Mouse (Mus musculus) hindbrain, embryonic 16.5 days (tissue): ENCODE measurements around the gene Atp6v1c2. TPM values are rescaled to one million over a fixed set of nuclear protein-coding genes. Genes with fewer than 3 reads are reported as not detected.

Experiments used
- ATAC-seq: fragments of 200-750 bp; cut with Nextera tagmentation; 2 replicates; pipeline ENCODE4 v1.8.0; 2017; ENCODE audit warnings: moderate TSS enrichment, moderate library complexity
- H3K27ac ChIP-seq: fragments of 300-500 bp; sonication (generic); 2 replicates; pipeline ENCODE4 v1.5.1; 2014; ENCODE audit warnings: low read depth, mild to moderate bottlenecking, control low read depth, low read length, moderate library complexity
- H3K27me3 ChIP-seq: fragments of 300-500 bp; sonication (generic); replicated peaks from 2 replicates; pipeline ENCODE4 v1.6.1; 2014; ENCODE audit warnings: low read length; ENCODE audit not compliant: control insufficient read depth, insufficient read depth
- H3K36me3 ChIP-seq: fragments of 300-500 bp; sonication (generic); 2 replicates; pipeline ENCODE4 v1.6.1; 2014; ENCODE audit warnings: mild to moderate bottlenecking, low read length, moderate library complexity, mixed read lengths; ENCODE audit not compliant: control insufficient read depth, insufficient read depth
- H3K4me1 ChIP-seq: fragments of 300-500 bp; sonication (generic); 2 replicates; pipeline ENCODE4 v1.6.1; 2014; ENCODE audit warnings: low read depth, low read length; ENCODE audit not compliant: control insufficient read depth, insufficient read depth
- H3K4me2 ChIP-seq: fragments of 300-500 bp; sonication (generic); 2 replicates; pipeline ENCODE4 v1.6.1; 2014; ENCODE audit warnings: mild to moderate bottlenecking, low read length, control low read depth, moderate library complexity
- H3K4me3 ChIP-seq: fragments of 300-500 bp; sonication (generic); 2 replicates; pipeline ENCODE4 v1.5.1; 2014; ENCODE audit warnings: mild to moderate bottlenecking, low read length, control low read depth, moderate library complexity
- H3K9ac ChIP-seq: fragments of 300-500 bp; sonication (generic); 2 replicates; pipeline ENCODE4 v1.6.1; 2014; ENCODE audit warnings: low read depth, mild to moderate bottlenecking, control low read depth, low read length, moderate library complexity
- H3K9me3 ChIP-seq: fragments of 300-500 bp; sonication (generic); 2 replicates; pipeline ENCODE4 v1.6.1; 2014; ENCODE audit warnings: mild to moderate bottlenecking, low read length, moderate library complexity; ENCODE audit not compliant: control insufficient read depth
- WGBS: fragments of 180-500 bp; shearing (Covaris S2); extraction: QIAGEN DNeasy Blood & Tissue Kit; methylation state at CpG from one replicate; pipeline ENCODE4 v1.1.7; 2014; 5-methylcytosine and 5-hydroxymethylcytosine counted together
- polyA plus RNA-seq: library from polyadenylated mRNA; unstranded; fragments of >200 nt; fragmentation: Nextera tagmentation; extraction: Ambion mirVana; gene quantifications from 2 replicates; pipeline ENCODE4 v1.2.1, GENCODE M21; 2015

Gene Atp6v1c2
- polyA plus RNA-seq, 1 experiment from 2014 or later, result 0.76 TPM

DNA sequence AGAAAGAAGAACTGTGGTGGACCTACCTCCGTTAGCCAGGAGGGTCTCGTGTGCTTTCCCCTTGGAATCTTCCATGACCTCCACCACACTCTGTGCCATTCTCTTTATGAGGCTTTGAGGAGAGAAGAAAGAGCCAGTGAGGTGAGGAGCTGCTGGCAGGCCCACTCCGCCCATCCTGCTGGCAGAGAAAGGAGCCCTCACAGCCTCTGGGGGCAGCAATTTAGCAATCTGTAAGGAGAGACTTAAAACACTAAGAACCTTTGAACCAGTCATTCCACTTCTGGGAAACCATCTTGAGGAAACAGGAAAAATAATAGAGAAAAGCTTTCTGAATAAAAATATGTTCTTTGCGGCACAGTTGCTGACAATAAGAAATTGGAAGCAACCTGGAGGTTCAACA, 20.9 kb downstream of the Atp6v1c2 start:
- Histone ChIP-seq H3K9ac (no peak overlapping the region), H3K4me3 (no peak overlapping the region), H3K4me2 (no peak overlapping the region), H3K9me3 (no peaks in the 10 kb centered on the region), H3K27ac (no peak overlapping the region), H3K36me3 (no peaks in the 10 kb centered on the region), H3K4me1 (no peaks in the 10 kb centered on the region), H3K27me3 (no peaks in the 10 kb centered on the region)
- ATAC-seq, result no peak
- WGBS, result 46% methylated on average over 4 of the region's 4 CpGs

DNA sequence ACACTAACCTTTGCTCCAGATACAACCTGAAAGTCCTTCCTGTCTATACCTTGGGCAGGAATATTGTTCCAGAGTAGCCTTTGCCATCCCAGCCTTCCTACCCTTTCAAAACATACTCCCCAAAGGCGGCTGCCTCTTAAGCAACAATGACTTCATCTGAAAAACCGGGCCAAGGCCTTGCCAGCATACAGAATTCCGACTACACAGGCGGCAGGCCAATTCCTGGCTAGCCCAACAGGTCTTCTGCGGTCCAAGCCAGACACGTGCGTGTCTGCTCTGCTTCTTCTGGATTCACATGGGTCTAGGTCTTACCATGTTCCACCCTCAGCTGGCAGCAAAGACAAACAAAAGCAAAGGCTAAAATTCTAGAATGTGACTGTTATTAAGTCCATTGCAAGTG, 23.7 kb downstream of the Atp6v1c2 start:
- no peak overlapping the region for H3K27ac ChIP-seq
- H3K9ac ChIP-seq, result no peak overlapping the region
- no peaks in the 10 kb centered on the region for H3K36me3 ChIP-seq
- H3K4me2 ChIP-seq, result no peak overlapping the region
- no peaks in the 10 kb centered on the region for H3K27me3 ChIP-seq
- no peak overlapping the region for H3K4me3 ChIP-seq
- no peaks in the 10 kb centered on the region for H3K9me3 ChIP-seq
- WGBS, result 84% methylated on average over 7 of the region's 7 CpGs
- no peak for ATAC-seq
- H3K4me1 ChIP-seq, result no peaks in the 10 kb centered on the region

DNA sequence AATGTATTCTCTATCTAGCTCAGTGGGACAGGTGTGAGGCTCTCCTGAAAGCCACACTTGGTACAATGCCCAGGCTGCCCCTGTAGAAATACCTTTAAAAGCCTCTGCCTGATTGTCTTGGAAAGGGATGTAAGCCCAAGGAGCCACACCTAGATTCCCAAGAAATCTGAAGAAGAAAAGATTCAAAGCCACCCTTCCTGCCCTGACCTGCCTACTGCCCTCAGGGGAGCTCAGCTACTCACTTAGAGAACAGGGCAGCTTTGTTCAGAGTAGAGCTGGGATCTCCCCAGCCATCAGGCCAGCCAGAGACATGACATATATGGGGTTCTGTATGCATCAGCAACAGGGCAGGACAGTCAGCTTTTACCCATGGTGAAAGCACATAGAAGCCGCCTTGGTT, 29.3 kb downstream of the Atp6v1c2 start:
- no peak for ATAC-seq
- no peak overlapping the region for H3K4me2 ChIP-seq
- WGBS, result 91% methylated on average over 1 of the region's 1 CpGs

DNA sequence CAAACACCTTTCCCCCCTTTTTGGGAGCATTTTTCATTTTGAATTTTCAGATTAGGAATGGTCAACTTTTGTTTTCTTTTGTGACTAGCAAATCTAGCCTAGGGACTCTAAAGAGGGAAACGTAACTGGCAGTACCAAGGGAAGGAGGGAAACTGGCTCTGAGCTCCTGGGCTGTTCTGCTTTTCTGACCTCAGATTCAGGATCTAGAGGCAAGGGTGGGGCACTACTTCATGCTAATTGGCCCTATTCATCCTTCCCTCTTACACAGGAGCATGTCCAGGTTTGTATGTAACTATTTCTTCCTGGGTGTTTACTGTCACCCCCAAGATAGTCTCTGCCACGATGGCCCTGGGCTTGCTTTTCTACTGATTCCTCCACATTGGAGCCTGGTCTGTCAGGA, 32.3 kb downstream of the Atp6v1c2 start:
- Histone ChIP-seq H3K27ac (no peak overlapping the region), H3K4me1 (no peaks in the 10 kb centered on the region), H3K27me3 (no peaks in the 10 kb centered on the region), H3K9ac (no peak overlapping the region), H3K9me3 (no peaks in the 10 kb centered on the region), H3K36me3 (no peaks in the 10 kb centered on the region), H3K4me2 (no peak overlapping the region), H3K4me3 (no peak overlapping the region)
- 65% methylated on average over 2 of the region's 2 CpGs for WGBS
- ATAC-seq, result no peak

More for the DNA sequence above, 29.3 kb downstream of the Atp6v1c2 start:
- H3K27me3 ChIP-seq, result no peaks in the 10 kb centered on the region
- H3K9me3 ChIP-seq, result no peaks in the 10 kb centered on the region
- no peaks in the 10 kb centered on the region for H3K36me3 ChIP-seq
- H3K4me3 ChIP-seq, result no peak overlapping the region
- no peak overlapping the region for H3K27ac ChIP-seq
- no peaks in the 10 kb centered on the region for H3K4me1 ChIP-seq
- no peak overlapping the region for H3K9ac ChIP-seq

DNA sequence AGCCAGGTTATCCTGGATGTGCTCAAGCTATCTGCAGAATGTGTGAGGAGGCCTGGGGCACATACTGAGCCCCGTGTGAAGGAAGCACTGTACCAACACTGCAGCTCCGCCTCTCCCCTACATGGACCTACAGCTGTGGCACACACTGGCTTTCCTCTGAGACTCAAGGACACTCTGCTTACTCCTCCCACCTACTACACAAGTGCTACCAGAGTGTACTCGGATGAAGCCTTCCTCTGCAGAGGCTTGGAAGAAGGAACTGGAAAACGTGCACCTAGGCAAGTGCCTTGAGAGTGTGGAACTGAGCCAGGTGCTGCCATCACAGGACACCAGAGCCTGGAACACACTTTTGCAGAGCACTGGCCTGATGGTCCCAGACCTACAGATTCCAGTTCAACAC, 38.6 kb downstream of the Atp6v1c2 start:
- Histone ChIP-seq H3K9me3 (no peaks in the 10 kb centered on the region), H3K27me3 (no peaks in the 10 kb centered on the region), H3K4me1 (no peaks in the 10 kb centered on the region), H3K4me2 (no peak overlapping the region), H3K36me3 (peaks cover 2% of the 10 kb centered on the region; the same call in 1 of the 2 replicates), H3K27ac (no peak overlapping the region), H3K9ac (no peak overlapping the region), H3K4me3 (no peak overlapping the region)
- ATAC-seq, result no peak
- WGBS, result 73% methylated on average over 4 of the region's 4 CpGs

DNA sequence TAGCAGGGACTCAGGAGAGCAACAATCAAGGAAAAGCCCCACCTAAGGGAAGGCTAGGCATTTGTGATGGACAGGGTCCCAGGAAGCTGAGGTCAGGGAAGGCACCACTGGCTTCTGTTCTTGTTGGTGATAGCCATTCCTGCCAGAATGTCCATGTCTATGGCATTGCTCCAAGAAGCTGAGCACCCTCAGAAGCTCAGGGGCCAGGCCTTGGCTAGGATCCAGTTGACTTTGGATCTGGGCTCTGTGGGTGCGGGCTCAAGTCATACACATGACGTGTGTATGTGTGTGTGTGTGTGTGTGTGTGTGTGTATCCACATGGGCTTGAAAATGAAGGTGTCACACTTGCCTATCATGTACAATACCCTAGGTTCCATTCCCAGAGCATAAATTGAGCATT, 39.2 kb downstream of the Atp6v1c2 start:
- Histone ChIP-seq H3K4me2 (no peak overlapping the region), H3K9me3 (no peaks in the 10 kb centered on the region), H3K9ac (no peak overlapping the region), H3K4me1 (no peaks in the 10 kb centered on the region), H3K27me3 (no peaks in the 10 kb centered on the region), H3K4me3 (no peak overlapping the region), H3K36me3 (peaks cover 6% of the 10 kb centered on the region; the same call in 1 of the 2 replicates), H3K27ac (no peak overlapping the region)
- WGBS, result 79% methylated on average over 2 of the region's 2 CpGs
- ATAC-seq, result no peak

DNA sequence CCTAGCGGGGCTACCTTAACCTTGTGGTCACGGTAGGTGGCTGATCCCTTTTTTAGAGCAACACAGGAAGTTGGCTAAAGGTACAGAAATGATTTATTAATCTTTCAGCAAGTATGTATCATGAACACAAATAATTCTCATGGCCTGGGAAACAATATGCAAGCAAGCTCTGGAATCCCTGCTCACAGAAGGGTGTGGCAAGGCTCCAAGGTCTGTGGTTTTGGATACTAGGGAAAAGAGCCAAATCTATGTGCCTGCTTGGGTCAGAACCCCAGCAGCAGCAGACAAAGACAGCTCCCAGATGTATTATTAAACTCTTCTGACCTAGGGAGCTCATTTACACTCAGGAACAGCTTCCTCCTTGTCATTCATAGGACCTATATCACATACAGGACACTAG, 40.1 kb downstream of the Atp6v1c2 start:
- WGBS, result 84% methylated on average over 2 of the region's 2 CpGs
- ATAC-seq, result no peak

DNA sequence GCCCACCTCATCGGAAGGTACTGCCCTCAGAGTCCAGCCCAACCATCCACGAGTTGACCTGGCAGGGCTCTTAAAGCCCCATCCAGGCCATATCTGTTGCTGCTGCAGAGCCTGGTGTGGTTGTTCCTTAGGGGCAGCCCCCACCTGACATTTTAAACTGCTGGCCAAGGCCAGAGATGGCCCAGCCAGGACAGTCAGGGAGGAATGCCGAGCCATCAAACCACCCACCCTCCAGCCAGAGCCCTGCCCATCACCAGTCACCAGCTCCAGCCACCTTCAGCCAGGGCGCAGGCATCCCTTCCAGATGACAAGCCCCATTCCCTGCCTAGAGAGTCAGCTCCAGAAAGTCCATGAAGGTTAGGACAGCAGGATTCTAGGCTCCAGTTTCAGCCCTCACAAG, 40.7 kb downstream of the Atp6v1c2 start:
- H3K4me3 ChIP-seq, result no peak overlapping the region
- H3K4me2 ChIP-seq, result no peak overlapping the region
- WGBS, result 77% methylated on average over 4 of the region's 4 CpGs
- no peaks in the 10 kb centered on the region for H3K4me1 ChIP-seq
- H3K9me3 ChIP-seq, result no peaks in the 10 kb centered on the region
- H3K9ac ChIP-seq, result no peak overlapping the region
- no peak for ATAC-seq
- no peaks in the 10 kb centered on the region for H3K27me3 ChIP-seq
- H3K36me3 ChIP-seq, result peaks cover 19% of the 10 kb centered on the region
- H3K27ac ChIP-seq, result no peak overlapping the region

More for the DNA sequence above, 40.1 kb downstream of the Atp6v1c2 start:
- no peak overlapping the region for H3K9ac ChIP-seq
- H3K4me2 ChIP-seq, result no peak overlapping the region
- H3K36me3 ChIP-seq, result peaks cover 13% of the 10 kb centered on the region
- no peak overlapping the region for H3K4me3 ChIP-seq
- H3K4me1 ChIP-seq, result no peaks in the 10 kb centered on the region
- no peaks in the 10 kb centered on the region for H3K27me3 ChIP-seq
- no peaks in the 10 kb centered on the region for H3K9me3 ChIP-seq
- H3K27ac ChIP-seq, result no peak overlapping the region

DNA sequence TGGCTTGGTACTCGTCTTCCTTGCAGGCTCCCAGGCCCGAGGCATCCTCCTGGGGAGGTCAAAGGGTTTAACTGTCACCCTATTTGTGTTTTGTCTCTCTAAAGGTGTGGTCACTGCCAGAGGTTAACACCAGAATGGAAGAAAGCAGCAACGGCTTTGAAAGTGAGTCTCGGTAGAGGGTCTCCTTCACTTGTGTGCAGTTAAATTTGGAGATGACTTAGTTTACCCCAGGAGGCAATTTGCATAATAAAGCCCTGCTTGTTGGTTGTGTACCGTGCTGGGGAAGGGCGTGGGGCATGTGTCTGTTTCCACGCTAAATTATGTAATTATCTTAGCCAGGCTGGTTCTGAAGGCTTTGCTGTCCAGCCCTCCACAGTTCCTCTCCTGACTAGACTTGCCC, 55.3 kb downstream of the Atp6v1c2 start:
- H3K27ac ChIP-seq, result no peak overlapping the region
- no peaks in the 10 kb centered on the region for H3K9me3 ChIP-seq
- no peaks in the 10 kb centered on the region for H3K27me3 ChIP-seq
- peaks cover 2% of the 10 kb centered on the region; the same call in 1 of the 2 replicates for H3K4me1 ChIP-seq
- no peak for ATAC-seq
- no peak overlapping the region for H3K9ac ChIP-seq
- 50% methylated on average over 7 of the region's 7 CpGs for WGBS
- H3K36me3 ChIP-seq, result peaks cover 46% of the 10 kb centered on the region
- no peak overlapping the region for H3K4me3 ChIP-seq
- H3K4me2 ChIP-seq, result no peak overlapping the region

DNA sequence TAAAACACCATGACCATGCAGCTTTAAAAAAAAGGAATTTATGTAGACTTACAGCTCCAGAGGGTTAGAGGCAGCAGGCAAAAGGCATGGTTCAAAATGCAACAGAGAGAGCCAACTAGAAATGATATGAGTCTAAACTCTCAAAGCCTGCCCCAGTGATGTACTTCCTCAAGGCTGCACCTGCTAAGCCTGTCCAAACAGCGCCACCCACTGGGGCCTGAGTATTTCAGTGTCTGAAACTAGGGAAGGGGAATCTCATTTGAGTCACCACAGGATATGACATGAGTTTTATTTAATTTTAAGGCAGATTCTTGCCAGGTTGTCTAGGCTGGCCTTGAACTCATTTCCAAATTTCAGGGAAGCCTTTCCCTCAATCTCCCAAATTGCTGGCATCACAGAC, 57.9 kb downstream of the Atp6v1c2 start:
- no peak overlapping the region for H3K9ac ChIP-seq
- no peak overlapping the region for H3K4me3 ChIP-seq
- H3K27me3 ChIP-seq, result no peaks in the 10 kb centered on the region
- peaks cover 35% of the 10 kb centered on the region for H3K36me3 ChIP-seq
- WGBS, result 82% methylated on average over 1 of the region's 1 CpGs
- H3K4me1 ChIP-seq, result peaks cover 18% of the 10 kb centered on the region
- H3K4me2 ChIP-seq, result no peak overlapping the region
- no peak overlapping the region for H3K27ac ChIP-seq
- no peak for ATAC-seq
- H3K9me3 ChIP-seq, result no peaks in the 10 kb centered on the region
